ENCODE assay signal across 8 mouse cellular contexts in genomic region chr12:106955778-106956177, GRCm38 (mm10).
A peak's percentile ranks its signal among the peaks of the same experiment; 100 is the strongest.
DNase-seq lines count a peak whose midpoint lies in the region; ATAC-seq and TF ChIP-seq lines count a peak whose summit lies in the region.

No protein-coding gene starts in this region.

- 70% methylated on average over 12 of the region's 12 CpGs for WGBS in liver, adult 2 months
- WGBS in liver, embryonic 11.5 days, result 75% methylated on average over 12 of the region's 12 CpGs

- no peak overlapping the region for H3K27ac ChIP-seq in liver, adult 2 months (replicated peaks; ENCODE audit: insufficient read depth, low read depth, low read length)
- no peak overlapping the region for H3K27ac ChIP-seq in liver, embryonic 11.5 days (ENCODE audit: low read depth, low read length)

- no peaks in the 10 kb centered on the region for H3K36me3 ChIP-seq in liver, adult 2 months (ENCODE audit: control insufficient read depth, insufficient read depth, low read length)
- no peaks in the 10 kb centered on the region for H3K36me3 ChIP-seq in liver, embryonic 11.5 days (ENCODE audit: control insufficient read depth, insufficient read depth, low read length)

- ATAC-seq in liver, embryonic 11.5 days (replicated peaks; ENCODE audit: low FRiP score), result no peak

- no peaks in the 10 kb centered on the region for H3K27me3 ChIP-seq in liver, adult 2 months (ENCODE audit: control insufficient read depth, insufficient read depth, low read length)
- no peaks in the 10 kb centered on the region for H3K27me3 ChIP-seq in liver, embryonic 11.5 days (replicated peaks; ENCODE audit: control insufficient read depth, insufficient read depth, low read length)

- DNase-seq in liver, adult 2 months (ENCODE audit: extremely low read depth, low read depth, low spot score), result peak; percentile 0
- no peak for DNase-seq in liver, embryonic 11.5 days (ENCODE audit: low spot score)
- DNase-seq in cerebellum, postnatal 25 days, result peak; percentile 89 to 93
- DNase-seq in heart, postnatal 14 days, result peak; percentile 47 to 78
- peak; percentile 65 to 75 for DNase-seq in layer of hippocampus, postnatal 14 days (ENCODE audit: low spot score in 2 of 2)
- DNase-seq in lung, postnatal 36 days, result peak; percentile 25
- DNase-seq in telencephalon, adult 2 months (ENCODE audit: low read depth, low spot score), result peak; percentile 42
- DNase-seq in B cell, adult 2 months, result no peak

- no peak overlapping the region for H3K4me3 ChIP-seq in liver, adult 2 months (ENCODE audit: insufficient read depth, low read depth, low read length)
- H3K4me3 ChIP-seq in liver, embryonic 11.5 days (ENCODE audit: low read depth, low read length), result no peak overlapping the region

- intact Hi-C loops in heart, postnatal 14 days (cut with DNase I), result no loop called here

- H3K4me1 ChIP-seq in liver, adult 2 months (ENCODE audit: control insufficient read depth, insufficient read depth, low read length), result no peaks in the 10 kb centered on the region
- no peaks in the 10 kb centered on the region for H3K4me1 ChIP-seq in liver, embryonic 11.5 days (replicated peaks; ENCODE audit: control insufficient read depth, insufficient read depth, low read length)

- H3K4me2 ChIP-seq in liver, embryonic 11.5 days, result no peak overlapping the region

- H3K79me2 ChIP-seq in liver, adult 2 months (ENCODE audit: control insufficient read depth, insufficient read depth, low read length), result no peaks in the 10 kb centered on the region

- TF ChIP-seq CTCF in liver, adult 2 months (IDR thresholded peaks at IDR 0.05; ENCODE audit: low read depth, low read length), result no peak

- H3K9me3 ChIP-seq in liver, embryonic 11.5 days (ENCODE audit: control insufficient read depth, low read length), result no peaks in the 10 kb centered on the region

- TF ChIP-seq POLR2A in liver, adult 2 months (IDR thresholded peaks at IDR 0.05; ENCODE audit: extremely low read depth, insufficient read depth, low read length), result no peak

- H3K9ac ChIP-seq in liver, adult 2 months (ENCODE audit: low read depth, low read length), result no peak overlapping the region
- H3K9ac ChIP-seq in liver, embryonic 11.5 days (ENCODE audit: low read depth, low read length), result no peak overlapping the region

Comparison
In these comparisons a context has a peak if more than half of its experiments do, and no peak if none do; other contexts are left out.
1. DNase-seq: peak in liver, adult 2 months (single experiment), cerebellum, postnatal 25 days (2 of 2), heart, postnatal 14 days (2 of 2), layer of hippocampus, postnatal 14 days (2 of 2), lung, postnatal 36 days (single experiment) and telencephalon, adult 2 months (single experiment); none in liver, embryonic 11.5 days (single experiment) and B cell, adult 2 months (0 of 2).